Mouse (Mus musculus): ENCODE data around the gene Ccn5. TPM values are rescaled to one million over a fixed set of nuclear protein-coding genes. Genes with fewer than 3 reads are reported as not detected.

Gene Ccn5
- polyA plus RNA-seq, 1 experiment: 1.6 TPM

GRCm38 (mm10) chr2:163801406-163801805 lies 19.3 kb upstream of the Ccn5 start:
- Histone ChIP-seq H3K4me3 (ENCODE audit: insufficient read depth, low read length) (no peak overlapping the region), H3K4me1 (ENCODE audit: control insufficient read depth, insufficient read depth, low read length) (no peaks in the 10 kb centered on the region), H3K27ac (ENCODE audit: insufficient read depth, low read depth, low read length) (no peak overlapping the region)
- TF ChIP-seq POLR2A (IDR thresholded peaks at IDR 0.05; ENCODE audit: borderline replicate concordance, low read depth, low read length) (no peak), CTCF (IDR thresholded peaks at IDR 0.05; ENCODE audit: low read depth, low read length) (no peak)

- TF ChIP-seq POLR2A (IDR thresholded peaks at IDR 0.05; ENCODE audit: borderline replicate concordance, low read depth, low read length) (no peak), CTCF (IDR thresholded peaks at IDR 0.05; ENCODE audit: low read depth, low read length) (no peak)
- H3K27ac ChIP-seq (ENCODE audit: insufficient read depth, low read depth, low read length): no peak overlapping the region
- no peak overlapping the region for H3K4me3 ChIP-seq (ENCODE audit: insufficient read depth, low read length)
- no peaks in the 10 kb centered on the region for H3K4me1 ChIP-seq (ENCODE audit: control insufficient read depth, insufficient read depth, low read length)
Observed at GRCm38 (mm10) chr2:163803838-163804237, 16.8 kb upstream of the Ccn5 start.

- H3K27ac ChIP-seq (ENCODE audit: insufficient read depth, low read depth, low read length): no peak overlapping the region
- H3K4me1 ChIP-seq (ENCODE audit: control insufficient read depth, insufficient read depth, low read length): no peaks in the 10 kb centered on the region
- H3K4me3 ChIP-seq (ENCODE audit: insufficient read depth, low read length): no peak overlapping the region
- no peak for TF ChIP-seq CTCF (IDR thresholded peaks at IDR 0.05; ENCODE audit: low read depth, low read length)
- no peak for TF ChIP-seq POLR2A (IDR thresholded peaks at IDR 0.05; ENCODE audit: borderline replicate concordance, low read depth, low read length)
Observed at GRCm38 (mm10) chr2:163809166-163809565, 11.5 kb upstream of the Ccn5 start.

- no peaks in the 10 kb centered on the region for H3K4me1 ChIP-seq (ENCODE audit: control insufficient read depth, insufficient read depth, low read length)
- no peak for TF ChIP-seq POLR2A (IDR thresholded peaks at IDR 0.05; ENCODE audit: borderline replicate concordance, low read depth, low read length)
- no peak overlapping the region for H3K4me3 ChIP-seq (ENCODE audit: insufficient read depth, low read length)
- no peak overlapping the region for H3K27ac ChIP-seq (ENCODE audit: insufficient read depth, low read depth, low read length)
Observed at GRCm38 (mm10) chr2:163809704-163810103, 11.0 kb upstream of the Ccn5 start.

GRCm38 (mm10) chr2:163813077-163813476 lies 7.6 kb upstream of the Ccn5 start:
- Histone ChIP-seq H3K4me1 (ENCODE audit: control insufficient read depth, insufficient read depth, low read length) (no peaks in the 10 kb centered on the region), H3K4me3 (ENCODE audit: insufficient read depth, low read length) (no peak overlapping the region), H3K27ac (ENCODE audit: insufficient read depth, low read depth, low read length) (no peak overlapping the region)
- TF ChIP-seq CTCF (IDR thresholded peaks at IDR 0.05; ENCODE audit: low read depth, low read length) (no peak), POLR2A (IDR thresholded peaks at IDR 0.05; ENCODE audit: borderline replicate concordance, low read depth, low read length) (no peak)

- no peak overlapping the region for H3K4me3 ChIP-seq (ENCODE audit: insufficient read depth, low read length)
- no peak for TF ChIP-seq POLR2A (IDR thresholded peaks at IDR 0.05; ENCODE audit: borderline replicate concordance, low read depth, low read length)
- no peak for TF ChIP-seq CTCF (IDR thresholded peaks at IDR 0.05; ENCODE audit: low read depth, low read length)
- no peak overlapping the region for H3K27ac ChIP-seq (ENCODE audit: insufficient read depth, low read depth, low read length)
- no peaks in the 10 kb centered on the region for H3K4me1 ChIP-seq (ENCODE audit: control insufficient read depth, insufficient read depth, low read length)
Observed at GRCm38 (mm10) chr2:163814739-163815465, 5.8 kb upstream of the Ccn5 start.

- Histone ChIP-seq H3K4me3 (ENCODE audit: insufficient read depth, low read length) (no peak overlapping the region), H3K27ac (ENCODE audit: insufficient read depth, low read depth, low read length) (no peak overlapping the region), H3K4me1 (ENCODE audit: control insufficient read depth, insufficient read depth, low read length) (no peaks in the 10 kb centered on the region)
- TF ChIP-seq POLR2A (IDR thresholded peaks at IDR 0.05; ENCODE audit: borderline replicate concordance, low read depth, low read length) (no peak), CTCF (IDR thresholded peaks at IDR 0.05; ENCODE audit: low read depth, low read length) (peak; percentile 95)
Observed at GRCm38 (mm10) chr2:163823248-163823647, 2.6 kb downstream of the Ccn5 start.

GRCm38 (mm10) chr2:163823771-163824170 lies 3.1 kb downstream of the Ccn5 start:
- TF ChIP-seq CTCF (IDR thresholded peaks at IDR 0.05; ENCODE audit: low read depth, low read length) (no peak), POLR2A (IDR thresholded peaks at IDR 0.05; ENCODE audit: borderline replicate concordance, low read depth, low read length) (no peak)
- no peak overlapping the region for H3K27ac ChIP-seq (ENCODE audit: insufficient read depth, low read depth, low read length)
- no peak overlapping the region for H3K4me3 ChIP-seq (ENCODE audit: insufficient read depth, low read length)
- H3K4me1 ChIP-seq (ENCODE audit: control insufficient read depth, insufficient read depth, low read length): no peaks in the 10 kb centered on the region

GRCm38 (mm10) chr2:163825861-163826260 lies 5.2 kb downstream of the Ccn5 start:
- Histone ChIP-seq H3K27ac (ENCODE audit: insufficient read depth, low read depth, low read length) (no peak overlapping the region), H3K4me1 (ENCODE audit: control insufficient read depth, insufficient read depth, low read length) (no peaks in the 10 kb centered on the region), H3K4me3 (ENCODE audit: insufficient read depth, low read length) (no peak overlapping the region)
- TF ChIP-seq POLR2A (IDR thresholded peaks at IDR 0.05; ENCODE audit: borderline replicate concordance, low read depth, low read length) (no peak), CTCF (IDR thresholded peaks at IDR 0.05; ENCODE audit: low read depth, low read length) (no peak)

GRCm38 (mm10) chr2:163826494-163826893 lies 5.8 kb downstream of the Ccn5 start:
- H3K27ac ChIP-seq (ENCODE audit: insufficient read depth, low read depth, low read length): no peak overlapping the region
- H3K4me1 ChIP-seq (ENCODE audit: control insufficient read depth, insufficient read depth, low read length): no peaks in the 10 kb centered on the region
- TF ChIP-seq POLR2A (IDR thresholded peaks at IDR 0.05; ENCODE audit: borderline replicate concordance, low read depth, low read length) (no peak), CTCF (IDR thresholded peaks at IDR 0.05; ENCODE audit: low read depth, low read length) (no peak)

More at GRCm38 (mm10) chr2:163826494-163826893, 5.8 kb downstream of the Ccn5 start:
- H3K4me3 ChIP-seq (ENCODE audit: insufficient read depth, low read length): no peak overlapping the region
